ENCODE assay signal across 1 mouse cellular context in the genomic region with DNA sequence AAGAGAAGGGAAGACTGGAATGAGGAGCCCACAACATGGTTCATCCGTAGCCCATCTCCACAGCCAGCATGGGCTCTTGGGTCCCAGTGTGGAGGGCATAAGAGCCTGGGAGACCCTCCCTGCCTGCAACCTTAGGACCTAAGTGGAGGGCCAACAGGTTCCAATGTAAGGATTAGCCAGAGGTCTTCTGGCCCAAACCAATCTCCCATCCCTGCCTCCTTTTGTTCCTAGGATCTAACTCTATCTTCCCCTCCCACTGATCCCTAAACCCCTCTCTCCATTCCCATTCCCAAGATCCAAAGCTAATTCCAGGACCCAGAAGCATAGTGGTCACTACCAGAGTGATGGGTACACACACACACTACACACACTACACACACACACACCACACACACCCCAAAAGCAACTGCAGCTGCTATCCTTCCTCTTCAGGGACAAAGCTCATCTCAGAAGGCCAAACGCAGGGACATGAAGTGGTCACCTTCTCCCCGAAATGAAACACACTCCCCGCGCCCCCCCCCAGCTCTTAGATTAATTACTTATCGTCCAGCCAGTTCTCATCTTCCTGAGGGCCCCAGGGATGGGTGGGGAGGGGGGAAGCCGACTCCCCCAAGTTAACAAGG.
TF ChIP-seq lines count a peak whose summit lies in the region.

No protein-coding gene starts in this region.

TF ChIP-seq in MEL, 35 proteins besides CTCF, POLR2A, EP300 and RAD21:
- TF ChIP-seq RCOR1 (IDR thresholded peaks at IDR 0.05; ENCODE audit: low read depth, low read length): 0 out of 2 replicates have a peak, but pooled peaks have one; percentile 17
- no peak for TF ChIP-seq TBP (IDR thresholded peaks at IDR 0.05; ENCODE audit: low read depth, low read length)
- TF ChIP-seq MAZ (IDR thresholded peaks at IDR 0.05; ENCODE audit: low read depth, low read length): peak; percentile 65; the same call in 1 of the 2 replicates
- no peak for TF ChIP-seq BHLHE40 (IDR thresholded peaks at IDR 0.05; ENCODE audit: borderline replicate concordance, low read depth, low read length)
- TF ChIP-seq MAFK (IDR thresholded peaks at IDR 0.05; ENCODE audit: borderline replicate concordance, low read depth, low read length): no peak
- no peak for TF ChIP-seq CHD1 (IDR thresholded peaks at IDR 0.05; ENCODE audit: low read depth, low read length)
- TF ChIP-seq ZKSCAN1 (IDR thresholded peaks at IDR 0.05; ENCODE audit: low read depth, low read length): no peak
- 0 out of 2 replicates have a peak, but pooled peaks have one; percentile 31 for TF ChIP-seq ETS1 (IDR thresholded peaks at IDR 0.05; ENCODE audit: low read depth, low read length)
- peak; percentile 37; the same call in 1 of the 2 replicates for TF ChIP-seq USF1 (IDR thresholded peaks at IDR 0.05; ENCODE audit: low read depth, low read length)
- TF ChIP-seq TAL1 (IDR thresholded peaks at IDR 0.05; ENCODE audit: low read length): no peak
- no peak for TF ChIP-seq MYB (IDR thresholded peaks at IDR 0.05; ENCODE audit: low read depth, low read length)
- TF ChIP-seq MAX (IDR thresholded peaks at IDR 0.05; ENCODE audit: low read length): no peak
- no peak for TF ChIP-seq KAT2A (conservative IDR thresholded peaks at IDR 0.05; ENCODE audit: low read depth, low read length)
- no peak for TF ChIP-seq E2F4 (IDR thresholded peaks at IDR 0.05; ENCODE audit: borderline replicate concordance, low read depth, low read length)
